Mouse (Mus musculus): ENCODE results near the gene Taf3.

GRCm38 (mm10) chr2:10079745-10080309 is 31.4 kb upstream of the Taf3 start:
- TF ChIP-seq CTCF (IDR thresholded peaks at IDR 0.05; ENCODE audit: low read depth, low read length) (no peak), TAL1 (conservative IDR thresholded peaks at IDR 0.05; ENCODE audit: low read depth, low read length) (no peak), GATA1 (IDR thresholded peaks at IDR 0.05; ENCODE audit: borderline replicate concordance, low read length) (no peak)

Data from G1E (cell line).